Mouse (Mus musculus) mesoderm, embryonic 11.5 days (tissue): ENCODE measurements at regions not wholly inside any gene's neighbourhood (a gene's known extent, or its start where the extent isn't known, plus 50 kb on each side); places are given as distances from the start of the nearest gene placed in this dataset.

Experiments used
- DNase-seq: peaks from one replicate; pipeline ENCODE4 v3.0.0-alpha.2; 2012; ENCODE audit warnings: low read depth, low spot score

- DNase-seq, result no peak
These were observed 56.5 kb upstream of the Grin2b start for GRCm38 (mm10) chr6:136229791-136230190.

- DNase-seq, result no peak
These were observed 62.2 kb upstream of the Grin2b start for GRCm38 (mm10) chr6:136235473-136235872.

GRCm38 (mm10) chr6:136238989-136239388 lies 65.7 kb upstream of the Grin2b start:
- DNase-seq, result peak; percentile 37

- no peak for DNase-seq
These were observed 66.1 kb upstream of the Grin2b start for GRCm38 (mm10) chr6:136239416-136239815.

GRCm38 (mm10) chr6:136241574-136242311 lies 68.4 kb upstream of the Grin2b start:
- peak; percentile 12 for DNase-seq

GRCm38 (mm10) chr6:136244895-136245294 lies 71.6 kb upstream of the Grin2b start:
- no peak for DNase-seq

GRCm38 (mm10) chr6:136255726-136256512 lies 71.4 kb upstream of the Gm8994 start:
- no peak for DNase-seq

GRCm38 (mm10) chr6:136275742-136276141 lies 51.6 kb upstream of the Gm8994 start:
- no peak for DNase-seq

- DNase-seq, result no peak
These were observed 50.6 kb upstream of the Gm8994 start for GRCm38 (mm10) chr6:136276771-136277170.
